Mouse (Mus musculus) testis, adult 2 months (tissue): Measurements from ENCODE around the gene Gpx3. TPM values are rescaled to one million over a fixed set of nuclear protein-coding genes. Genes with fewer than 3 reads are reported as not detected.

Experiments
- H3K27ac ChIP-seq: fragments of 200-500 bp; 2 replicates; pipeline ENCODE4 v1.5.1; 2012; ENCODE audit warnings: low read depth, low read length; ENCODE audit not compliant: control insufficient read depth, insufficient read depth
- H3K27me3 ChIP-seq: fragments of 200-500 bp; 2 replicates; pipeline ENCODE4 v1.6.1; 2012; ENCODE audit warnings: mild to moderate bottlenecking, low read length, moderate library complexity; ENCODE audit not compliant: control insufficient read depth, insufficient read depth
- H3K36me3 ChIP-seq: fragments of 200-500 bp; 2 replicates; pipeline ENCODE4 v1.6.1; 2012; ENCODE audit warnings: mild to moderate bottlenecking, low read length; ENCODE audit not compliant: control insufficient read depth, insufficient read depth
- H3K4me1 ChIP-seq: fragments of 200-500 bp; 2 replicates; pipeline ENCODE4 v1.6.1; 2012; ENCODE audit warnings: low read length; ENCODE audit not compliant: control insufficient read depth, insufficient read depth
- H3K4me3 ChIP-seq: fragments of 200-500 bp; 2 replicates; pipeline ENCODE4 v1.5.1; 2012; ENCODE audit warnings: low read depth, mild to moderate bottlenecking, low read length, moderate library complexity, mixed read lengths; ENCODE audit not compliant: control insufficient read depth
- CTCF ChIP-seq: fragments of 200-500 bp; IDR thresholded peaks from 2 replicates; pipeline ENCODE4 v1.5.1; 2012; ENCODE audit warnings: low read depth, mild to moderate bottlenecking, inconsistent platforms, low read length, moderate library complexity; ENCODE audit not compliant: control insufficient read depth, insufficient read depth, insufficient replicate concordance
- POLR2A ChIP-seq: fragments of 200-500 bp; IDR thresholded peaks from 2 replicates; pipeline ENCODE4 v1.6.1; 2012; ENCODE audit warnings: low read depth, mild to moderate bottlenecking, inconsistent platforms, low read length, moderate library complexity; ENCODE audit not compliant: control insufficient read depth
- polyA plus RNA-seq: library from polyadenylated mRNA; depleted of rRNA; stranded (reverse); fragments of >200 nt; gene quantifications from 2 replicates; pipeline ENCODE4 v1.2.3, GENCODE M21; 2012

Gpx3 gene
- polyA plus RNA-seq, 1 experiment = 13.0 TPM

GRCm38 (mm10) chr11:54932540-54932939 is 30.3 kb downstream of the Gpx3 start:
- Histone ChIP-seq H3K4me1 (no peaks in the 10 kb centered on the region), H3K4me3 (no peak overlapping the region), H3K27ac (no peak overlapping the region), H3K27me3 (no peaks in the 10 kb centered on the region), H3K36me3 (no peaks in the 10 kb centered on the region)
- TF ChIP-seq CTCF = no peak
- no peak for TF ChIP-seq POLR2A

- H3K27ac ChIP-seq = no peak overlapping the region
- H3K4me1 ChIP-seq = no peaks in the 10 kb centered on the region
- TF ChIP-seq CTCF (no peak), POLR2A (no peak)
- no peaks in the 10 kb centered on the region for H3K27me3 ChIP-seq
- no peaks in the 10 kb centered on the region for H3K36me3 ChIP-seq
- no peak overlapping the region for H3K4me3 ChIP-seq
These were observed 31.9 kb downstream of the Gpx3 start for GRCm38 (mm10) chr11:54934198-54934597.

GRCm38 (mm10) chr11:54936035-54936770 is 34.0 kb downstream of the Gpx3 start:
- TF ChIP-seq CTCF (no peak), POLR2A (no peak)
- Histone ChIP-seq H3K4me1 (peaks cover 3% of the 10 kb centered on the region; the same call in 1 of the 2 replicates), H3K27ac (no peak overlapping the region), H3K27me3 (no peaks in the 10 kb centered on the region), H3K4me3 (no peak overlapping the region), H3K36me3 (no peaks in the 10 kb centered on the region)

- no peak overlapping the region for H3K4me3 ChIP-seq
- TF ChIP-seq POLR2A (no peak), CTCF (no peak)
- no peaks in the 10 kb centered on the region for H3K36me3 ChIP-seq
- H3K4me1 ChIP-seq = peaks cover 3% of the 10 kb centered on the region; the same call in 1 of the 2 replicates
- no peaks in the 10 kb centered on the region for H3K27me3 ChIP-seq
- no peak overlapping the region for H3K27ac ChIP-seq
These were observed 34.5 kb downstream of the Gpx3 start for GRCm38 (mm10) chr11:54936771-54937140.

- no peaks in the 10 kb centered on the region for H3K36me3 ChIP-seq
- no peak overlapping the region for H3K27ac ChIP-seq
- H3K27me3 ChIP-seq = no peaks in the 10 kb centered on the region
- peaks cover 3% of the 10 kb centered on the region; the same call in 1 of the 2 replicates for H3K4me1 ChIP-seq
- H3K4me3 ChIP-seq = no peak overlapping the region
- TF ChIP-seq CTCF (no peak), POLR2A (no peak)
These were observed 37.2 kb downstream of the Gpx3 start for GRCm38 (mm10) chr11:54939501-54939900.

- Histone ChIP-seq H3K27ac (no peak overlapping the region), H3K4me3 (no peak overlapping the region)
- TF ChIP-seq CTCF = no peak
- no peak for TF ChIP-seq POLR2A
These were observed 37.8 kb downstream of the Gpx3 start for GRCm38 (mm10) chr11:54940056-54940455.

GRCm38 (mm10) chr11:54944702-54945101 is 42.4 kb downstream of the Gpx3 start:
- no peaks in the 10 kb centered on the region for H3K27me3 ChIP-seq
- H3K36me3 ChIP-seq = no peaks in the 10 kb centered on the region
- no peak overlapping the region for H3K4me3 ChIP-seq
- TF ChIP-seq POLR2A = no peak
- no peak for TF ChIP-seq CTCF
- H3K4me1 ChIP-seq = peaks cover 2% of the 10 kb centered on the region; the same call in 1 of the 2 replicates
- no peak overlapping the region for H3K27ac ChIP-seq

More at GRCm38 (mm10) chr11:54940056-54940455, 37.8 kb downstream of the Gpx3 start:
- no peaks in the 10 kb centered on the region for H3K27me3 ChIP-seq
- H3K4me1 ChIP-seq = peaks cover 3% of the 10 kb centered on the region; the same call in 1 of the 2 replicates
- H3K36me3 ChIP-seq = no peaks in the 10 kb centered on the region
